Mouse (Mus musculus) heart, embryonic 11.5 days (tissue): Measurements from ENCODE around the gene C5ar1. TPM values are rescaled to one million over a fixed set of nuclear protein-coding genes. Genes with fewer than 3 reads are reported as not detected.
A peak's percentile ranks its signal among the peaks of the same experiment; 100 is the strongest.

Experiments
- ATAC-seq: fragments of 200-750 bp; cut with Nextera tagmentation; replicated peaks from 2 replicates; pipeline ENCODE4 v1.8.0; 2017; ENCODE audit warnings: moderate library complexity; ENCODE audit not compliant: insufficient number of reproducible peaks, low FRiP score, low TSS enrichment
- H3K27ac ChIP-seq: fragments of 300-500 bp; sonication (generic); 2 replicates; pipeline ENCODE4 v1.5.1; 2014; ENCODE audit warnings: mild to moderate bottlenecking, low read depth, low read length
- H3K27me3 ChIP-seq: fragments of 300-500 bp; sonication (generic); 2 replicates; pipeline ENCODE4 v1.6.1; 2014; ENCODE audit warnings: mild to moderate bottlenecking, low read length, mixed read lengths; ENCODE audit not compliant: control insufficient read depth, insufficient read depth
- H3K36me3 ChIP-seq: fragments of 300-500 bp; sonication (generic); 2 replicates; pipeline ENCODE4 v1.6.1; 2014; ENCODE audit warnings: mild to moderate bottlenecking, low read length, moderate library complexity, mixed read lengths; ENCODE audit not compliant: control insufficient read depth, insufficient read depth
- H3K4me1 ChIP-seq: fragments of 300-500 bp; sonication (generic); 2 replicates; pipeline ENCODE4 v1.6.1; 2014; ENCODE audit warnings: low read length; ENCODE audit not compliant: control insufficient read depth, insufficient read depth
- H3K4me2 ChIP-seq: fragments of 300-500 bp; sonication (generic); 2 replicates; pipeline ENCODE4 v1.6.1; 2014; ENCODE audit warnings: mild to moderate bottlenecking, moderate library complexity
- H3K4me3 ChIP-seq: fragments of 300-500 bp; sonication (generic); 2 replicates; pipeline ENCODE4 v1.5.1; 2014; ENCODE audit warnings: low read depth, low read length
- H3K9ac ChIP-seq: fragments of 300-500 bp; sonication (generic); 2 replicates; pipeline ENCODE4 v1.6.1; 2014; ENCODE audit warnings: mild to moderate bottlenecking, low read depth, low read length, moderate library complexity
- H3K9me3 ChIP-seq: fragments of 300-500 bp; sonication (generic); replicated peaks from 2 replicates; pipeline ENCODE4 v1.6.1; 2016; ENCODE audit warnings: low read length; ENCODE audit not compliant: control insufficient read depth
- WGBS: fragments of 180-500 bp; shearing (Covaris S2); extraction: QIAGEN DNeasy Blood & Tissue Kit; methylation state at CpG from one replicate; pipeline ENCODE4 v1.1.7; 2014; ENCODE audit not compliant: insufficient replicate concordance; 5-methylcytosine and 5-hydroxymethylcytosine counted together
- polyA plus RNA-seq: library from polyadenylated mRNA; unstranded; fragments of >200 nt; fragmentation: Nextera tagmentation; extraction: Ambion mirVana; gene quantifications from 2 replicates; pipeline ENCODE4 v1.2.1, GENCODE M21; 2014

C5ar1 gene
- polyA plus RNA-seq, 1 experiment from 2014 or later = 0.74 TPM

- WGBS = 74% methylated on average over 5 of the region's 5 CpGs
Observed at GRCm38 (mm10) chr7:16250687-16251086, 8.7 kb downstream of the C5ar1 start.

GRCm38 (mm10) chr7:16245958-16246357 is 13.4 kb downstream of the C5ar1 start:
- H3K36me3 ChIP-seq = no peaks in the 10 kb centered on the region
- no peaks in the 10 kb centered on the region for H3K27me3 ChIP-seq
- ATAC-seq = no peak
- no peak overlapping the region for H3K9ac ChIP-seq
- H3K9me3 ChIP-seq = no peaks in the 10 kb centered on the region
- no peaks in the 10 kb centered on the region for H3K4me1 ChIP-seq
- 35% methylated on average over 2 of the region's 4 CpGs for WGBS
- no peak overlapping the region for H3K4me2 ChIP-seq
- H3K27ac ChIP-seq = no peak overlapping the region
- H3K4me3 ChIP-seq = no peak overlapping the region

More at GRCm38 (mm10) chr7:16250687-16251086, 8.7 kb downstream of the C5ar1 start:
- no peak overlapping the region for H3K9ac ChIP-seq
- no peaks in the 10 kb centered on the region for H3K4me1 ChIP-seq
- H3K27ac ChIP-seq = no peak overlapping the region
- H3K4me3 ChIP-seq = no peak overlapping the region
- H3K4me2 ChIP-seq = no peak overlapping the region
- no peak for ATAC-seq
- H3K27me3 ChIP-seq = no peaks in the 10 kb centered on the region
- H3K9me3 ChIP-seq = no peaks in the 10 kb centered on the region
- H3K36me3 ChIP-seq = no peaks in the 10 kb centered on the region

GRCm38 (mm10) chr7:16244067-16244466 is 15.3 kb downstream of the C5ar1 start, which contains the start of gene C5ar2:
Gene C5ar2, minus strand, starts transcription at chr7:16244154.
- Histone ChIP-seq H3K27ac (no peak within 1 kb of the TSS), H3K4me3 (no peak within 1 kb of the TSS), H3K4me1 (0 out of 2 replicates have a peak, but pooled peaks cover 3% of the 10 kb centered on the region), H3K9ac (no peak within 1 kb of the TSS), H3K27me3 (no peaks in the 10 kb centered on the region), H3K36me3 (no peaks in the 10 kb centered on the region), H3K4me2 (no peak within 1 kb of the TSS), H3K9me3 (no peaks in the 10 kb centered on the region)
- no peak for ATAC-seq
- 65% methylated on average over 5 of the region's 5 CpGs for WGBS

- no peak overlapping the region for H3K4me3 ChIP-seq
- no peaks in the 10 kb centered on the region for H3K36me3 ChIP-seq
- H3K9me3 ChIP-seq = no peaks in the 10 kb centered on the region
- 77% methylated on average over 6 of the region's 6 CpGs for WGBS
- ATAC-seq = no peak
- H3K4me1 ChIP-seq = 0 out of 2 replicates have a peak, but pooled peaks cover 3% of the 10 kb centered on the region
- no peaks in the 10 kb centered on the region for H3K27me3 ChIP-seq
- no peak overlapping the region for H3K9ac ChIP-seq
- H3K27ac ChIP-seq = no peak overlapping the region
- no peak overlapping the region for H3K4me2 ChIP-seq
Observed at GRCm38 (mm10) chr7:16242198-16242597, 17.1 kb downstream of the C5ar1 start.

GRCm38 (mm10) chr7:16241787-16242186 is 17.6 kb downstream of the C5ar1 start:
- Histone ChIP-seq H3K4me3 (no peak overlapping the region), H3K27ac (no peak overlapping the region), H3K27me3 (no peaks in the 10 kb centered on the region), H3K4me2 (no peak overlapping the region), H3K4me1 (0 out of 2 replicates have a peak, but pooled peaks cover 3% of the 10 kb centered on the region), H3K9ac (no peak overlapping the region), H3K36me3 (no peaks in the 10 kb centered on the region), H3K9me3 (no peaks in the 10 kb centered on the region)
- ATAC-seq = no peak
- WGBS = 53% methylated on average over 11 of the region's 11 CpGs

GRCm38 (mm10) chr7:16240978-16241303 is 18.4 kb downstream of the C5ar1 start:
- ATAC-seq = no peak
- Histone ChIP-seq H3K4me1 (0 out of 2 replicates have a peak, but pooled peaks cover 3% of the 10 kb centered on the region), H3K9me3 (no peaks in the 10 kb centered on the region), H3K4me2 (no peak overlapping the region), H3K27ac (no peak overlapping the region), H3K27me3 (no peaks in the 10 kb centered on the region), H3K4me3 (no peak overlapping the region), H3K36me3 (no peaks in the 10 kb centered on the region), H3K9ac (no peak overlapping the region)
- 71% methylated on average over 1 of the region's 1 CpGs for WGBS

- no peak overlapping the region for H3K4me3 ChIP-seq
- no peaks in the 10 kb centered on the region for H3K9me3 ChIP-seq
- H3K4me2 ChIP-seq = peak overlapping the region; percentile 41; the same call in 1 of the 2 replicates
- no peak overlapping the region for H3K9ac ChIP-seq
- H3K27ac ChIP-seq = no peak overlapping the region
- no peaks in the 10 kb centered on the region for H3K27me3 ChIP-seq
- no peaks in the 10 kb centered on the region for H3K36me3 ChIP-seq
- 0 out of 2 replicates have a peak, but pooled peaks cover 3% of the 10 kb centered on the region for H3K4me1 ChIP-seq
- peak; percentile 38; the same call in 1 of the 2 replicates for ATAC-seq
- WGBS = 62% methylated on average over 7 of the region's 7 CpGs
Observed at GRCm38 (mm10) chr7:16240281-16240977, 18.9 kb downstream of the C5ar1 start.

GRCm38 (mm10) chr7:16239554-16239997 is 19.8 kb downstream of the C5ar1 start:
- WGBS = 57% methylated on average over 9 of the region's 9 CpGs
- H3K4me3 ChIP-seq = no peak overlapping the region
- peak overlapping the region; percentile 41; the same call in 1 of the 2 replicates for H3K4me2 ChIP-seq
- H3K27ac ChIP-seq = no peak overlapping the region
- H3K9me3 ChIP-seq = no peaks in the 10 kb centered on the region
- H3K9ac ChIP-seq = no peak overlapping the region
- no peaks in the 10 kb centered on the region for H3K27me3 ChIP-seq
- ATAC-seq = no peak
- 0 out of 2 replicates have a peak, but pooled peaks cover 3% of the 10 kb centered on the region for H3K4me1 ChIP-seq
- no peaks in the 10 kb centered on the region for H3K36me3 ChIP-seq

GRCm38 (mm10) chr7:16229869-16230268 is 29.5 kb downstream of the C5ar1 start:
- no peaks in the 10 kb centered on the region for H3K27me3 ChIP-seq
- 0 out of 2 replicates have a peak, but pooled peaks cover 2% of the 10 kb centered on the region for H3K9me3 ChIP-seq
- peaks cover 5% of the 10 kb centered on the region; the same call in 1 of the 2 replicates for H3K4me1 ChIP-seq
- 28% methylated on average over 5 of the region's 5 CpGs for WGBS
- H3K9ac ChIP-seq = no peak overlapping the region
- H3K36me3 ChIP-seq = no peaks in the 10 kb centered on the region
- no peak for ATAC-seq
- H3K4me2 ChIP-seq = no peak overlapping the region
- no peak overlapping the region for H3K4me3 ChIP-seq
- H3K27ac ChIP-seq = peak overlapping the region; percentile 46; the same call in 1 of the 2 replicates
